Mouse (Mus musculus) cerebellum, postnatal 36 days (tissue): ENCODE results near the gene Gm42906.

Experiments used
- DNase-seq, 2 experiments: peaks; one replicate each; pipeline ENCODE4 v3.0.0; 2021 to 2022; ENCODE audit warnings: mixed read lengths in 2 of 2

Gm42906 gene

DNA sequence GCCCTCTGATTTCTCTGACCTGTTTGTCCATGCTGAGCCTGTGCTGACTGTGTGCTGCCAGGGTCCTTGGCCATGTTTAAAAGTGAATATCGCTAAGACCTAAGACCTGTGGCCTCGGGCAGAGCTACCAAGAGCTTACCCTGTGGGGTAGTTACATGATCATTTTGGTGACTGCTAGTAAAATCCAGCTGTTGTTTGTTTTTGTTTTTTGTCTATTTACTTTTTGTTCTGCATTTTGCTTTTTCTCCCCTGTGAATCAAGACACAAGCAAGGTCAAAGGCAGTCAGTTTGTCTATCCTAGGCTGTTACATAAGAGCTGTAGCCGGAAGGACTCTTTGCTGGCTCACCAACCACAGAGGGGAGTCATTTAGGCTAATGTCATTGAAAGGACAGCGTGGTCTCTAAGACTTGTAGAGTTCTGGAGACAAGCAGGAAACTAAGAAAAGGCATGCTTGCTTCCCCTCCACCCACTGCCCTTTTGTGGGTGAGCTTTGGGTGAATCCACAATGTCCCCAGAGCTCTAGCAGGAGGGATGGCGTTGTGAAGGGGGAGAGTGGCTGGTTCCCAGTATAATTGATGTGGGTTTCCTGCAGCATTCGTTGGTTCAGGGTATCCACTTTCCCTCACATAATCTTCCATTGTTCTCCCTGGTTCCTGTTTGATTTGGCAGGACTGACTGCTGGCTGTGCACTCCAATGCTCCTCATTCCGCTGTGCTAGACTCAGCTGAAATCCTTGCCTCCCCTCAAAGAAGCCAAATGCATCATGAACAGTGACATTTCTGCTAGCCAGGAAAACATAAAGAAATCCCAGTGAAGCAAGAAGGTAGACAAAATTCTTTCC is 33.9 kb downstream of the Gm42906 start:
- no peak for DNase-seq

GRCm38 (mm10) chr5:151389827-151390226 is 38.1 kb downstream of the Gm42906 start:
- DNase-seq = no peak

- no peak for DNase-seq
Observed at GRCm38 (mm10) chr5:151379896-151380295, 48.1 kb downstream of the Gm42906 start.

GRCm38 (mm10) chr5:151379210-151379609 is 48.8 kb downstream of the Gm42906 start:
- DNase-seq = no peak

DNA sequence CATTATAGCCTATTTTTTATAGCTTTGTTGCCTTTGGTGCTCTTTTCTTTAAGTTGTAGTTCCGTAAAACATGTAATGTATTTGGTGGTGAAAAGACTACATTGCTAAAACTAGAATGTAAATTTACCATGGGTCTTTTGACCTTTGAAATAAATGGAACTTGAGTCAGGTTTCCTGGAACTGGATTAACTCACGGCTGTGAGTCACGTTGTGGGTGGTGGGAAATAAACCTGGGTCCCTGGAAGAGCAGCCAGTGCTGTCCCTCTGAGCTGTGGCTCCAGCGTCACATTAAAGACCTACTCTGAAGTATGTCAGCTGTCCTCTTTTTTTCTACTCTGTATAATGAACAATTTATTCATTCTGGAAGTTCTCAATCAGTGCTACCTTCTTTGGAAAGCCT is 51.0 kb downstream of the Gm42906 start:
- DNase-seq = no peak

- DNase-seq = no peak
Observed at GRCm38 (mm10) chr5:151374825-151375224, 53.1 kb downstream of the Gm42906 start.

DNA sequence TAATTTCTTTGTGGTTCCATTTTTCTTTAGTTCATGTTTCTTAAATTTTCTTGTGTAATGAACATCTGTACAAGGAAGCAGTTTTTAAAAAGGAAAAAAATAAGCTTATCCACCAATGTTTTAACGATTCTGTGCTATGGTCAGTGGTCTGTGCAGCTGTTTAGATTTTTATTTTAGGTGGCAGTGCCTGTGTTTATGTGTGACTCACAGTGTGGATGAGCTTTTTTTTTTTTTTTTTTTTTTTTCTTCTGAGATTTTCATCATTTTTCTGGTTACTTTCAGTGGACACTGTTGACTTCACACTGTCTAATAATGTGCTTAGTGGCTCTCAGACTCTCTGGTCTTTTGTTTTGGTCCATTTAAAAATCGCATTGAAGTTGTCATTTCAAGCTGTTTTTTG is 56.8 kb downstream of the Gm42906 start:
- DNase-seq = no peak

GRCm38 (mm10) chr5:151369306-151369721 is 58.6 kb downstream of the Gm42906 start:
- DNase-seq = peak in 1 of 2 experiments; percentile 20

- peak; percentile 99 to 100 for DNase-seq
Observed at GRCm38 (mm10) chr5:151368395-151369190, 59.4 kb downstream of the Gm42906 start.

DNA sequence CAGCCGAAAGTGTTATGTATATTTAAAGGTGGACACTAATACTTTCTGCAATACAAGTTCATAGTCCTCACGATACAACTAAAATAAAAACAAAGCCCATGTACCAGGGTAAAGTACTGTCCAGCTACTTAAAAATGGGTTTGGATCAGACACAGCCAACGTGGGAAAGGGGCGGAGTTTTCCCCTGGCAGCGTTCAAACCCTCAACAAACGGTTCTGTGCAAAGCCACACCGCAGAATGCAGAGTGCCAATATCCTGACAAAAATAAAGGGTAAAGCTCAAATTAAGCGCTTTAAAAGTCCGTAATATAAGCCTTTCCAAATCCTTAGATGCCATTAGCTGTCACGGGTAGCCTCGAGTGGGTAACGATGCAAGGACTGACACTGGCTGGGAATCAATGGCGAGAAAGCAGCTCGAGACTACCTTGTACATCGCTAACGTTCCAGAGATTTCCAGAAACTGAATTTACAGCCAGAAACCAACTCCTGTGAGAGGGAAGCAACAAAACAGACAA is 60.0 kb downstream of the Gm42906 start:
- peak in 1 of 2 experiments; percentile 36 for DNase-seq

DNA sequence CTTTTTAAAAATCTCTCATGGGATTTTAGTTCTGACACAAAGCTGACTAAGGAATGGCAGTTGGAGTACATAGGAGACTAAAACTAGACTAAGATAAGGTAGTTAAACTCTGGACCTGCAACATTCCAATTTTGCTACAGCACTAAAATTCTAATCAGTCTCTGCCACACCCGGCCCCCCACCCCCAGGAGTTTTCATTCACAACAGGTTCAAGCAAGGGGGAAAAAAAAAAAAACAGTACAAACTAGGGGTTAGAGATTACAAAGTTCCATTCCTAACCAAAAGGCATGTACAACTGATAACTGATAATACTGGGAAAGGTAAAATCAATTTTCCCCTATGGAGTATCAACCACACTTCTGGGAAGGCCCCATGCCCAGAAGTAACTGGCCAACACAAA is 60.6 kb downstream of the Gm42906 start:
- no peak for DNase-seq

GRCm38 (mm10) chr5:151363343-151364000 is 64.5 kb downstream of the Gm42906 start:
- DNase-seq = no peak

DNA sequence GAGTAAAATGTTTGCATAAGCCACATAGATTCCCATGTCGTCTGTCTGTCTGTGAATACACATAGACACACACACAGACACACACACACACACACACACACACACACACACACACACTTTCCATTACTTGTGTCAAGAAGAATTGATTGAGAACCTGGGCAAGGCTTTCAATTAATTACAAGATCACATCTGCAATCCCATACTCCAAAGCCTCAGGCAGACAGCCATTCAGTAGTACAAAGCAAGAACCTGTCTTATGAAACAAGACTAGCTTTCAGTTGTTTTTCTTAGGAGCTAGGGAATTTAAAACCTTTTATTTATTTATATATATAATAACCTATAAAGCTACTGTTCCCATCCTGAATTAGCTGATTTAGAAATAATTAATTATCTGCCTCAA is 78.3 kb downstream of the Gm42906 start:
- DNase-seq = no peak

DNA sequence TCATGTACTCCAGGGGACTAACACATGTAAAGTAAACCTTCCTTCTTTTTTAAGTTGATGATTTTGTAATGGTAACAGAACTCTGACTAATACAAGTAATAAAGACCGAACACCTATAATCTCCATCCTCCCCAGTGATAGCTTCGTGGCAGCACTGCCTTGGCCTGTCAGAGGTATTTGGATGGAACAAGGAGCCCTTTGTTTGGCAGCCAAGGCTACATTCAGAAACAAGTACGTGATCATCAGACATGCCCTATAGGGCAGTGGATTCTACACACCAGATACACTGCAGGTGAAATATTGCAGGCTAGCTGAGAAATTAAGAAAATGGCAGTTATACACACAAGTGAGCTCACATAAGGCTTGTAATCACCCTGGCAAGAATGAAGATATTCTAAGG is 79.5 kb downstream of the Gm42906 start:
- no peak for DNase-seq

- peak; percentile 5 to 17 for DNase-seq
Observed at GRCm38 (mm10) chr5:151346626-151347025, 81.3 kb downstream of the Gm42906 start.

- DNase-seq = no peak
Observed at GRCm38 (mm10) chr5:151344737-151345136, 83.2 kb downstream of the Gm42906 start.

DNA sequence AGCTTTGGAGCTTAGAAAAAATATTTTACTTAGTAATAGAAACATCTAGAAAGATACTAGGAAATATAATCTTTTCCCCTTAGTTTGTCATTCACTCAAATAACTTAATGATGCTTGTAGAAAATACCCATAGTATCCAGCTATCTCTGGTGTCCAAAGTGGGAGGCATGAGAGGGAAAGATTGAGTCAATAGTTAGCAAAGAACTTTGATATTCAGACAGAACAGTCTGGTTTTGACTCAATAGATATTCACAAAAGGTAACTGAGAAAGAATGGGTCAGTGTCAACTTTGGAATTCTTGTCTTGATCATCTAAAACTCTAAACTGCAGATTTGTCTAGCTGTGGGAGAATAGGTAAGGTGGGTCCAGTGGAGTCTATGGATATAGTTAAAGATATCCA is 94.3 kb downstream of the Gm42906 start:
- DNase-seq = no peak

DNA sequence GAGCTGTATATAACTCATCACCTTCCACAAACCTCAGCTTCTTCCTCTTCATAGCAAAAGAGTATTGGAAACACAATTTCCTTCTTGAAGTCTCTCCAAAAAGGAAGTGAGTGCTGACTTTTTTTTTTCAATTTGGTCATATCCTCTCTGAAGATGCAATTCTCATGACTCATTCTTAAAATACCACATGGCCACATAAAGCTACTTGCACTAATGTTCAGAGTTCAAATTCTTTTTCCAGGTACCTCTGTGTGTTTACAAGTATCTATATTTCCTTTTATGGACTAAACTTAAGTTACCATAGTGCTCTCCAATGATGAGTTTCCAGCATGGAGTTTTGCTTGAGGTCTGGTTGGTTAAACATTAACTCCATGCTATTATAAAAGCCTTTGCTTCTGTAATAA is 94.8 kb downstream of the Gm42906 start:
- no peak for DNase-seq

DNA sequence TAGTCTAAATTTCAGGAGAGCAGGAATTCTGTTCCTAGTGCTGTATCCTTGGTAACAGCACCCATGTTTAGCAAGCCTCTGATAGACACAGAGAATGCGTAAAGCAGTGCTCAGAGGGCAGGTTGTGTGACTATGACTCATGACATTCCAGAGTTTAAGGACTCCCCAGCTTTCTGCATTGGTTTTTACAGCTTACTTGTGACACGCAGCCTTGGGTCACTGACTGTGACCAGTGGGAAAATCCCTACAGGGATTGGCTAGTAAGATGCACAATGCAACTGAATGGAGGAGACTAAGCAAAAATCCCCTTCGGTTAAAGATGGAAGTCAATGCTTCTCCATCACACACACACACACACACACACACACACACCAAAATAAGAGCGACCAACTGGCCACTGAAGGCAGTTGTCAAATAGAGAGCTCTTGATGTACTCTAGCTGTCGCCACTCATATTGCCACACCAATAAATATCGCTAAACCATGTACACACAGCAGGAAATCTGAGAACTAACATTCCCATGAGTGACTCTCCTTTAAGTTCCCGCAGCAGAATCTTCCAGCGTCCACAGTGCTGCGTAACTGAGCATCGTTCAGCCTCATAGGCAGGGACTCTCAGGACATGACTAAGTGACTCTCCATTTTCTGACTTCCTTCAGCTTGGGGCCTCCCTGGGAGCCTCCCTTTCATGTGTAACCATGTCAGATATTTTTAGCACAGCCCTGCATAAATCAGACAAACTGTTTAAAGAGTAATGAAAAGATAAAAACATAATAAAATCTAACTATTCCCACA is 112.0 kb downstream of the Gm42906 start:
- DNase-seq = no peak

DNA sequence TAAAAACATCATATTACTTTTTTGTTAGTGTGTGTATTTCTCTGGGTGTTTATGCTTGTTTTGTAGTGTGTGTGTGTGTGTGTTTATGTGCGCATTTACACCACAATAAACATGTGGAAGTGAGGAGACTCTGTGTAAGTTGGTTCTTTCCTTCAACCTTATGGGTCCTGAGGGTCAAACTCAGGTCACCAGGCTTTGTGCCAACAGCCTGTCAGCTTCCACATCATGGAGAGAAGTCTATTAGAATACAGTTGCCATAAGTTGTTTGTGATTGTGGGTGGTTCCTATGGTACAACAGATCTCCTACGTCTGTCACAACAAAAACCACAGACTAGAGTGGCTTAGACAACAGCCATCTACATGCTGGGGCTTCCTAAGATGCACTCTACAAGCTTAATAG is 127.7 kb downstream of the Gm42906 start:
- DNase-seq = no peak

- peak in 1 of 2 experiments; percentile 1 for DNase-seq
Observed at GRCm38 (mm10) chr5:151299576-151299975, 128.4 kb downstream of the Gm42906 start.

GRCm38 (mm10) chr5:151298371-151298770 is 129.6 kb downstream of the Gm42906 start:
- no peak for DNase-seq
